Mouse (Mus musculus) thymus, adult 2 months (tissue): ENCODE results near the gene Gm29776. TPM values are rescaled to one million over a fixed set of nuclear protein-coding genes. Genes with fewer than 3 reads are reported as not detected.

ENCODE experiments used
- DNase-seq: peaks from one replicate; pipeline ENCODE4 v3.0.0; 2021
- H3K27ac ChIP-seq: fragments of 200-500 bp; 2 replicates; pipeline ENCODE4 v1.5.1; 2012; ENCODE audit warnings: low read length, control low read depth; ENCODE audit not compliant: control insufficient read depth, insufficient read depth
- H3K27me3 ChIP-seq: fragments of 200-500 bp; 2 replicates; pipeline ENCODE4 v1.6.1; 2012; ENCODE audit warnings: mild to moderate bottlenecking, low read length, moderate library complexity, mixed read lengths; ENCODE audit not compliant: control insufficient read depth, insufficient read depth
- H3K36me3 ChIP-seq: fragments of 200-500 bp; 2 replicates; pipeline ENCODE4 v1.6.1; 2012; ENCODE audit warnings: mild to moderate bottlenecking, low read length, moderate library complexity; ENCODE audit not compliant: control insufficient read depth, insufficient read depth
- H3K4me1 ChIP-seq: fragments of 200-500 bp; replicated peaks from 2 replicates; pipeline ENCODE4 v1.6.1; 2012; ENCODE audit warnings: low read length; ENCODE audit not compliant: control insufficient read depth, insufficient read depth
- H3K4me3 ChIP-seq: fragments of 200-500 bp; 2 replicates; pipeline ENCODE4 v1.5.1; 2012; ENCODE audit warnings: mild to moderate bottlenecking, low read length, control low read depth, moderate library complexity; ENCODE audit not compliant: control insufficient read depth, insufficient read depth
- CTCF ChIP-seq: fragments of 200-500 bp; IDR thresholded peaks from 2 replicates; pipeline ENCODE4 v1.5.1; 2012; ENCODE audit warnings: mild to moderate bottlenecking, control low read depth, low read length, moderate library complexity, borderline replicate concordance; ENCODE audit not compliant: control insufficient read depth, poor library complexity, insufficient read depth; ENCODE audit errors: extremely low read depth
- POLR2A ChIP-seq: fragments of 200-500 bp; IDR thresholded peaks from 2 replicates; pipeline ENCODE4 v1.6.1; 2012; ENCODE audit warnings: mild to moderate bottlenecking, low read length, control low read depth, moderate library complexity; ENCODE audit not compliant: control insufficient read depth, poor library complexity, insufficient read depth; ENCODE audit errors: extremely low read depth
- WGBS: fragments of 180-500 bp; shearing (Covaris S2); methylation state at CpG from one replicate; pipeline ENCODE4 v1.1.7; 2018; 5-methylcytosine and 5-hydroxymethylcytosine counted together
- polyA plus RNA-seq: library from polyadenylated mRNA; depleted of rRNA; stranded (reverse); fragments of >200 nt; gene quantifications from 2 replicates; pipeline ENCODE4 v1.2.3, GENCODE M21; 2012; rRNA removed

Gene Gm29776
- polyA plus RNA-seq, 1 experiment: 0.09 TPM

- Histone ChIP-seq H3K27me3 (no peaks in the 10 kb centered on the region; the same call in 1 of the 2 replicates), H3K36me3 (peaks cover 77% of the 10 kb centered on the region), H3K4me1 (peaks cover 2% of the 10 kb centered on the region; the same call in 1 of the 2 replicates), H3K27ac (no peak overlapping the region), H3K4me3 (no peak overlapping the region)
- no peak for DNase-seq
- TF ChIP-seq POLR2A: no peak
- TF ChIP-seq CTCF: no peak
- WGBS: 96% methylated on average over 8 of the region's 8 CpGs
Observed at GRCm38 (mm10) chr14:54646898-54647636, 51.6 kb downstream of the Gm29776 start.

- no peak overlapping the region for H3K27ac ChIP-seq
- TF ChIP-seq POLR2A (no peak), CTCF (no peak)
- 97% methylated on average over 17 of the region's 17 CpGs for WGBS
Observed at GRCm38 (mm10) chr14:54646455-54646854, 52.2 kb downstream of the Gm29776 start.

GRCm38 (mm10) chr14:54644294-54644693, 54.3 kb downstream of the Gm29776 start:
- WGBS: 96% methylated on average over 9 of the region's 9 CpGs
- Histone ChIP-seq H3K27ac (no peak overlapping the region), H3K4me3 (no peak overlapping the region), H3K4me1 (peaks cover 16% of the 10 kb centered on the region), H3K36me3 (peaks cover 62% of the 10 kb centered on the region), H3K27me3 (no peaks in the 10 kb centered on the region; the same call in 1 of the 2 replicates)
- DNase-seq: no peak
- TF ChIP-seq CTCF (no peak), POLR2A (no peak)

More at GRCm38 (mm10) chr14:54646455-54646854, 52.2 kb downstream of the Gm29776 start:
- H3K4me1 ChIP-seq: peaks cover under 1% of the 10 kb centered on the region; the same call in 1 of the 2 replicates
- no peak for DNase-seq
- no peak overlapping the region for H3K4me3 ChIP-seq
- H3K36me3 ChIP-seq: peaks cover 77% of the 10 kb centered on the region
- H3K27me3 ChIP-seq: no peaks in the 10 kb centered on the region; the same call in 1 of the 2 replicates

GRCm38 (mm10) chr14:54643011-54643410, 55.6 kb downstream of the Gm29776 start:
- TF ChIP-seq POLR2A (no peak), CTCF (no peak)
- H3K36me3 ChIP-seq: peaks cover 56% of the 10 kb centered on the region

More at GRCm38 (mm10) chr14:54643011-54643410, 55.6 kb downstream of the Gm29776 start:
- DNase-seq: no peak
- Histone ChIP-seq H3K27ac (no peak overlapping the region), H3K4me3 (no peak overlapping the region), H3K4me1 (peaks cover 23% of the 10 kb centered on the region), H3K27me3 (no peaks in the 10 kb centered on the region; the same call in 1 of the 2 replicates)
- 91% methylated on average over 2 of the region's 2 CpGs for WGBS

Other genes with a start within 250 kb of the Gm29776 start
- 308 and 317 TPM in 2 replicates for gene Lrp10, start 234.7 kb downstream of the Gm29776 start, polyA plus RNA-seq
- gene Rem2, start 222.7 kb downstream of the Gm29776 start, polyA plus RNA-seq: 0.82 and 1.00 TPM in 2 replicates
- 48.9 and 50.5 TPM in 2 replicates for gene Prmt5, start 181.3 kb downstream of the Gm29776 start, polyA plus RNA-seq
- 47.2 and 61.5 TPM in 2 replicates for gene Haus4, start 144.2 kb downstream of the Gm29776 start, polyA plus RNA-seq
- gene Ajuba, start 121.3 kb downstream of the Gm29776 start, polyA plus RNA-seq: 13.9 and 17.6 TPM in 2 replicates
- 8.7 and 9.8 TPM in 2 replicates for gene 4931414P19Rik, start 92.8 kb downstream of the Gm29776 start, polyA plus RNA-seq
- gene Psmb5, start 80.8 kb downstream of the Gm29776 start, polyA plus RNA-seq: 239 and 266 TPM in 2 replicates
- gene Psmb11, start 77.4 kb downstream of the Gm29776 start, polyA plus RNA-seq: 67.6 and 92.4 TPM in 2 replicates
- not detected in 2 replicates for gene Gm17606, start 57.9 kb downstream of the Gm29776 start, polyA plus RNA-seq
- 138 and 142 TPM in 2 replicates for gene Cdh24, start 57.5 kb downstream of the Gm29776 start, polyA plus RNA-seq
- gene 1700123O20Rik, start 12.6 kb downstream of the Gm29776 start, polyA plus RNA-seq: 80.2 and 92.8 TPM in 2 replicates
- gene Acin1, start 11.9 kb downstream of the Gm29776 start, polyA plus RNA-seq: 238 and 263 TPM in 2 replicates
- gene Cebpe, start 13.3 kb upstream of the Gm29776 start, polyA plus RNA-seq: 2.1 and 2.7 TPM in 2 replicates
- gene Slc7a8, start 83.1 kb upstream of the Gm29776 start, polyA plus RNA-seq: 10.0 and 11.6 TPM in 2 replicates
- gene Rnf212b, start 115.3 kb upstream of the Gm29776 start, polyA plus RNA-seq: 0.15 TPM in 1 of 2 replicates, not detected in the other
- gene Homez, start 172.1 kb upstream of the Gm29776 start, polyA plus RNA-seq: 4.7 and 5.9 TPM in 2 replicates
- gene Ppp1r3e, start 178.7 kb upstream of the Gm29776 start, polyA plus RNA-seq: 14.3 and 18.2 TPM in 2 replicates
- gene Bcl2l2, start 184.5 kb upstream of the Gm29776 start, polyA plus RNA-seq: 21.4 and 23.5 TPM in 2 replicates
- 0.28 and 1.9 TPM in 2 replicates for gene Gm20521, start 184.6 kb upstream of the Gm29776 start, polyA plus RNA-seq
- 190 and 219 TPM in 2 replicates for gene Pabpn1, start 193.7 kb upstream of the Gm29776 start, polyA plus RNA-seq
- gene Slc22a17, start 214.3 kb upstream of the Gm29776 start, polyA plus RNA-seq: 25.7 and 29.9 TPM in 2 replicates
- gene Efs, start 227.3 kb upstream of the Gm29776 start, polyA plus RNA-seq: 20.0 and 25.0 TPM in 2 replicates
- gene Il25, start 233.9 kb upstream of the Gm29776 start, polyA plus RNA-seq: 0.11 and 0.50 TPM in 2 replicates
- 0.67 and 0.92 TPM in 2 replicates for gene Cmtm5, start 237.4 kb upstream of the Gm29776 start, polyA plus RNA-seq